Mouse (Mus musculus) embryonic facial prominence, embryonic 10.5 days (tissue): ENCODE data around the gene Samd8. TPM values are rescaled to one million over a fixed set of nuclear protein-coding genes. Genes with fewer than 3 reads are reported as not detected.

Experiments used
- DNase-seq: peaks from one replicate; pipeline ENCODE4 v3.0.0-alpha.2; 2017; ENCODE audit warnings: low spot score
- H3K27ac ChIP-seq: fragments of 300-500 bp; sonication (generic); replicated peaks from 2 replicates; pipeline ENCODE4 v1.5.1; 2016; ENCODE audit warnings: mild to moderate bottlenecking
- H3K27me3 ChIP-seq: fragments of 300-500 bp; sonication (generic); replicated peaks from 2 replicates; pipeline ENCODE4 v1.6.1; 2016; ENCODE audit warnings: low read depth, mild to moderate bottlenecking; ENCODE audit not compliant: poor library complexity, severe bottlenecking
- H3K36me3 ChIP-seq: fragments of 300-500 bp; sonication (generic); replicated peaks from 2 replicates; pipeline ENCODE4 v1.6.1; 2016; ENCODE audit warnings: mild to moderate bottlenecking, moderate library complexity
- H3K4me1 ChIP-seq: fragments of 300-500 bp; sonication (generic); 2 replicates; pipeline ENCODE4 v1.6.1; 2016
- H3K4me3 ChIP-seq: fragments of 300-500 bp; sonication (generic); 2 replicates; pipeline ENCODE4 v1.5.1; 2016; ENCODE audit warnings: mild to moderate bottlenecking, moderate library complexity
- H3K9me3 ChIP-seq: fragments of 300-500 bp; sonication (generic); 2 replicates; pipeline ENCODE4 v1.6.1; 2016; ENCODE audit warnings: mild to moderate bottlenecking
- whole genome bisulfite sequencing: fragments of 180-500 bp; shearing (Covaris S2); methylation state at CpG from one replicate; pipeline ENCODE4 v1.1.7; 2016; 5-methylcytosine and 5-hydroxymethylcytosine counted together
- polyA plus RNA-seq: library from polyadenylated mRNA; unstranded; fragments of >200 nt; fragmentation: Nextera tagmentation; extraction: Ambion mirVana; gene quantifications from 2 replicates; pipeline ENCODE4 v1.2.1, GENCODE M21; 2016

Gene Samd8
- polyA plus RNA-seq, 1 experiment from 2014 or later: 10.4 TPM

- Histone ChIP-seq H3K27ac (no peak overlapping the region), H3K27me3 (no peaks in the 10 kb centered on the region), H3K4me1 (no peaks in the 10 kb centered on the region), H3K9me3 (no peaks in the 10 kb centered on the region), H3K36me3 (peaks cover 50% of the 10 kb centered on the region), H3K4me3 (no peak overlapping the region)
- DNase-seq: no peak
- 87% methylated on average over 4 of the region's 4 CpGs for WGBS
These were observed 36.2 kb downstream of the Samd8 start for GRCm38 (mm10) chr14:21786500-21786899.

DNA sequence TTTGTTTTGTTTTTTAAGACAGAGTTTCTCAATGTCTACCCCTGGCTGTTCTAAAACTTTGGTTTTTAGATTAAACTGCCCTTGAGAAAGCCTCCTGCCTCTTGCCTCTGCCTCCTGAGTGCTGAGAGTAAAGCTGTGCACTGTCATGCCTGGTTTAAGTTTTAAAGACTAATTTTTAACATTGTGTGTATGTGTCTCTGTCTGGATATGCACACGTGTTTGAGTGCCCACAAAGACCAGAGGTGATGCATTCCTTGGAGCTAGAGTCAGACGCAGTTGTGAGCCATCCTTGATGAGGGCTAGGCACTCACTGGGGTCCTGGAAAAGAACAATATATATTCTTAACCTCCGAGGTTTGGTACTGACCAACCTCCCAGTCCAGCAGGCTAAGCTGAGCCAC, 37.0 kb downstream of the Samd8 start:
- H3K27me3 ChIP-seq: no peaks in the 10 kb centered on the region
- H3K4me3 ChIP-seq: no peak overlapping the region
- H3K9me3 ChIP-seq: no peaks in the 10 kb centered on the region
- H3K4me1 ChIP-seq: no peaks in the 10 kb centered on the region
- peaks cover 51% of the 10 kb centered on the region for H3K36me3 ChIP-seq
- 83% methylated on average over 3 of the region's 3 CpGs for WGBS
- no peak for DNase-seq
- H3K27ac ChIP-seq: no peak overlapping the region

GRCm38 (mm10) chr14:21788121-21788520, 37.8 kb downstream of the Samd8 start:
- Histone ChIP-seq H3K4me3 (no peak overlapping the region), H3K9me3 (no peaks in the 10 kb centered on the region), H3K4me1 (no peaks in the 10 kb centered on the region), H3K36me3 (peaks cover 59% of the 10 kb centered on the region), H3K27ac (no peak overlapping the region), H3K27me3 (no peaks in the 10 kb centered on the region)
- 92% methylated on average over 5 of the region's 5 CpGs for WGBS
- no peak for DNase-seq

DNA sequence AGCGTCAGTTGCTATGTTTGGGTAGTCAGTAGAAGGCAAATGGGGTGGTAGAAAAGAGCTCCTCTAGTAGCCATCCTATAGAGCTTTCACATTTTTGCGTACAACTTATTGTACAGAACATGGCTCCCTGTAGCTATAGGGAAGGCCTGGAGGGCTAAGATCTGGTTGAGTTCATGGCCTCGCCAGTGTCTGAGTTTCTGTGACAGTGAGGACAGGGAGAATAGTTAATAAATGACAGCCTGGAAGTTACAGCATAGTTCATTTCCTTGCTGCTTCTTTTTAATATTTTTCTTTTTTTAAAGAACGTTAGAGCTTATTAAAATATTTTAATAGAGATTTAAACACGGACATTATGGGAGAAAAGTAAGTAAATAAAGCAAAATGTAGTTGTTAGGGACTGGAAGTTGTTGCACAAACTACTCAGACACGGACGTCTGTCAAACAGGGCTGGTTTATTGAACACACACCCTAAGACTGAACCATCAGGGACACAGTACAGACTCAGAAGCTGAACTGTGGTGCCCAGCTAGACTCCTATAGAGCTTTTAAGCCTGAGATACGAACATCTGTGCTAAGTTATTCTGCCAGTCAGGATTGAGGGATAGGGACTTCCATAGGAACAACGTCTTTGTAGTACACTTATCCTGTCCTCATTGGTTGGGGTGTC, 40.4 kb downstream of the Samd8 start:
- H3K4me1 ChIP-seq: peaks cover 4% of the 10 kb centered on the region; the same call in 1 of the 2 replicates
- no peak overlapping the region for H3K27ac ChIP-seq
- H3K9me3 ChIP-seq: no peaks in the 10 kb centered on the region
- DNase-seq: no peak
- H3K4me3 ChIP-seq: no peak overlapping the region
- WGBS: 93% methylated on average over 9 of the region's 9 CpGs
- no peaks in the 10 kb centered on the region for H3K27me3 ChIP-seq
- peaks cover 60% of the 10 kb centered on the region for H3K36me3 ChIP-seq

GRCm38 (mm10) chr14:21791722-21792121, 41.4 kb downstream of the Samd8 start:
- Histone ChIP-seq H3K36me3 (peaks cover 54% of the 10 kb centered on the region), H3K4me3 (no peak overlapping the region), H3K27me3 (no peaks in the 10 kb centered on the region), H3K27ac (no peak overlapping the region), H3K9me3 (no peaks in the 10 kb centered on the region), H3K4me1 (peaks cover 4% of the 10 kb centered on the region; the same call in 1 of the 2 replicates)
- WGBS: 93% methylated on average over 4 of the region's 4 CpGs
- no peak for DNase-seq

GRCm38 (mm10) chr14:21792250-21792649, 41.9 kb downstream of the Samd8 start:
- no peak for DNase-seq
- Histone ChIP-seq H3K4me3 (no peak overlapping the region), H3K27me3 (no peaks in the 10 kb centered on the region), H3K4me1 (peaks cover 4% of the 10 kb centered on the region; the same call in 1 of the 2 replicates), H3K9me3 (no peaks in the 10 kb centered on the region), H3K36me3 (peaks cover 53% of the 10 kb centered on the region), H3K27ac (no peak overlapping the region)
- WGBS: 93% methylated on average over 6 of the region's 6 CpGs

DNA sequence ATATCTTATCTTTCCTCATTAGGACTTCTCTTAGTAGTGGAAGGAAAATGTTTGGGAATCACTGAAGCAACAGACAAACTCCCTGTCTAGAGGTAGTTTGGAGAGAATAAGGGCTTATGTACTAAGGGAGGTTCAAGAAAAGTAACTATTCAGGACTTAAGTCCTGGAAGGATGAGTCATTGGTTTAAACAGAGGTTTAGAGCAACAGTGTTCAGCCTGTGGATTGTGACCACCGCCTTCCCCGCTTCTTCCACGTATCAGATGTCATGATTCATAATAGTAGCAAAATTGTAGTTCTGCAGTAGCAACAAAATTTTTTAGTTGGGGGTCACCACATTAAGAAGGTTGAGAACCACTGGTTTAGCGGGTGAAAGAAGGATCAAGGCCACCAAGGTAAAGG, 50.3 kb downstream of the Samd8 start:
- WGBS: 92% methylated on average over 4 of the region's 4 CpGs
- no peak for DNase-seq
- Histone ChIP-seq H3K4me3 (no peak overlapping the region), H3K4me1 (no peaks in the 10 kb centered on the region), H3K9me3 (no peaks in the 10 kb centered on the region), H3K36me3 (peaks cover 11% of the 10 kb centered on the region), H3K27ac (no peak overlapping the region), H3K27me3 (no peaks in the 10 kb centered on the region)

DNA sequence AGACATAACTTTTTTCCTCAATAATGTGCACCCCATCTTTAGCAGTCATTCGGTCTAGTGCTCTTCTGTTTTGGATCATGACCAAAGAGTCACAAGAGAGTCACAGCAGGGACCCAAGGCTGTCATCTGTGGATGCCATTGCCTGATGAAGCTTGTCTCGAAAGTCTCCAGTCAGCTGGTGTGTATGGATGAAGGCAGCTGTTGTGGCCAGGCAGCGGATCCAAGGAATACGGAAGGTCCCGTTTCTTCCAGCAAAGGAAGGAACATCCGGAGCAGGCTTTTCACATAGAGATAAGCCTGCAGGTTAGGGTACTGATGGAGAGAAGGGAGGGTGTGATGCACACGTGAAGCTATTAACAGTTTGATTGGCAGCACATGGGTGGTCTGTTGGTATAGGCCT, 51.3 kb downstream of the Samd8 start:
- Histone ChIP-seq H3K36me3 (peaks cover 11% of the 10 kb centered on the region), H3K4me1 (no peaks in the 10 kb centered on the region), H3K4me3 (no peak overlapping the region), H3K9me3 (no peaks in the 10 kb centered on the region), H3K27ac (no peak overlapping the region), H3K27me3 (no peaks in the 10 kb centered on the region)
- no peak for DNase-seq
- WGBS: 88% methylated on average over 7 of the region's 7 CpGs

GRCm38 (mm10) chr14:21802543-21803206, 52.3 kb downstream of the Samd8 start:
- no peak overlapping the region for H3K4me3 ChIP-seq
- H3K36me3 ChIP-seq: peaks cover 11% of the 10 kb centered on the region
- WGBS: 94% methylated on average over 6 of the region's 6 CpGs
- no peaks in the 10 kb centered on the region for H3K9me3 ChIP-seq
- H3K4me1 ChIP-seq: no peaks in the 10 kb centered on the region
- DNase-seq: no peak
- no peaks in the 10 kb centered on the region for H3K27me3 ChIP-seq
- H3K27ac ChIP-seq: no peak overlapping the region

DNA sequence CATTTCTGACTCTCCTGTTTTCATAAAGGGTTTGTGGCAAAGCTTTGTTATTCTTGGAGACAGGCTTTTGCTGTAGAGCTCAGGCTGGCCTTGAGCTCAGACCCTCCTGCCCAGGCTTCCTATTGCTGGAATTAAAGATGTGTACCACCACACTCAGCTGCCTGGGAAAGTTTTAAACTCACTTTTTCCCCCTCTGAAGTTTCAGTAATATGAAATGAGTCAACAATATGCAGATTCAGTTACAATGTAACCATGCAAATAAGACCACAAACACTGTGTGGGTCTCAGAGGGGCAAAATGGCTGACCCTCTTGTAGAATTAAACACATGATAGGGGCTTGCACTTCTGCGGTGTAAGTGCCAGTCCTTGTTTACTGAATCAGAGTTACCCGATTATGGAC, 55.9 kb downstream of the Samd8 start:
- Histone ChIP-seq H3K27me3 (no peaks in the 10 kb centered on the region), H3K4me1 (no peaks in the 10 kb centered on the region), H3K36me3 (0 out of 2 replicates have a peak, but pooled peaks cover 4% of the 10 kb centered on the region), H3K4me3 (no peak overlapping the region), H3K9me3 (no peaks in the 10 kb centered on the region), H3K27ac (no peak overlapping the region)
- 93% methylated on average over 2 of the region's 2 CpGs for WGBS
- no peak for DNase-seq

- no peaks in the 10 kb centered on the region for H3K9me3 ChIP-seq
- 85% methylated on average over 3 of the region's 3 CpGs for WGBS
- no peaks in the 10 kb centered on the region for H3K4me1 ChIP-seq
- H3K27ac ChIP-seq: no peak overlapping the region
- 0 out of 2 replicates have a peak, but pooled peaks cover 4% of the 10 kb centered on the region for H3K36me3 ChIP-seq
- H3K4me3 ChIP-seq: no peak overlapping the region
- no peak for DNase-seq
- no peaks in the 10 kb centered on the region for H3K27me3 ChIP-seq
These were observed 56.4 kb downstream of the Samd8 start for GRCm38 (mm10) chr14:21806631-21807160.

DNA sequence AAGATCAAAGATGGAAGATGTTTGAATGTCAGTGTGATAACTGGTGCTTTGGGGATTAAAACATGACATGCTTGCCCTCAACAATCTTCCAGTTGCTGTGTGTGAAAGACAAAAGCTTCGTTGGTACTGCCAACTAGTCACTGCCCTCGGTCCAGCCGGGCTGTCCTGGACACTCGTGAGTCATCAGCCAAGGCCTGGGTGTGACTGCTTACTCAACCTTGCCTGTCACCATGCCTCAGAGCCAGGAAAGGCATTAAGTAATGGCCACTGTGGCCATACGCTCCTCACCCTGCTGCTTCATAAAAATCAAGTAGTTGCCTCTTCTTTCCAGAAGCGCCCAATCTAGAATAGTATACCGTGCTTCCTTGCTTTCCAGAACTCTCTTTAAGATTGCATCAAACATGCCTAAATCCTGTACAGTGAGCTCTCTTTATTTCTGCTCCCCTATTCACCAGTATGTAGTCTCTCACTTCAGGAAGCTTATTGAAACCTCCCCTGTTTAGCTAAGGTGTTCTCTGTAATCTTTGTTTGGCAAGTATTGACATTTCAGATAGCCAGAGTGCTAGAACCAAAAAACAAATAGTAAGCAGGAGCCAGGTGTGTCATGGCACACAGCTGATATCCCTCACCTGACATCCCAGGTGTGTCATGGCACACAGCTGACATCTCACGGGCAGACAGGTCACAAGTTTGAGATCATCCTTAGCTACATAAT, 58.0 kb downstream of the Samd8 start:
- Histone ChIP-seq H3K27me3 (no peaks in the 10 kb centered on the region), H3K27ac (no peak overlapping the region), H3K4me1 (no peaks in the 10 kb centered on the region), H3K4me3 (no peak overlapping the region), H3K36me3 (no peaks in the 10 kb centered on the region), H3K9me3 (no peaks in the 10 kb centered on the region)
- WGBS: 89% methylated on average over 8 of the region's 8 CpGs
- no peak for DNase-seq
